In genomic region chr15:5555381-5556066, GRCm38 (mm10) we compare ENCODE assay signal across 14 mouse cellular contexts.
DNase-seq lines count a peak whose midpoint lies in the region; ATAC-seq and TF ChIP-seq lines count a peak whose summit lies in the region.
"Had no signal": no experiment of that assay in that cellular context is flagged by ENCODE, and none has a peak within 500 bp of the region (broad histone marks: within the 10 kb centered on the region; RNA-seq: fewer than 3 reads in every experiment).

No protein-coding gene starts in this region.

- H3K4me1 ChIP-seq in heart, postnatal 0 days (ENCODE audit: control insufficient read depth, insufficient read depth) = peaks cover 13% of the 10 kb centered on the region
- H3K4me1 ChIP-seq in heart, embryonic 11.5 days (ENCODE audit: control insufficient read depth, insufficient read depth, low read length) = no peaks in the 10 kb centered on the region
- no peaks in the 10 kb centered on the region for H3K4me1 ChIP-seq in liver, postnatal 0 days (ENCODE audit: insufficient read depth)
- H3K4me1 ChIP-seq: embryonic facial prominence, embryonic 13.5 days; forebrain, embryonic 13.5 days; hindbrain, embryonic 15.5 days; liver, embryonic 12.5 days; midbrain, embryonic 12.5 days had no signal

- DNase-seq in adrenal gland, postnatal 10 days = peak; percentile 37
- DNase-seq in adrenal gland, adult 18-20 months (ENCODE audit: low spot score in 2 of 2) = no peak
- peak; percentile 32 for DNase-seq in heart, postnatal 0 days (ENCODE audit: low spot score)
- DNase-seq in ovary, postnatal 14 days (ENCODE audit: low spot score) = peak; percentile 12
- DNase-seq in ovary, postnatal 36 days (ENCODE audit: low spot score) = no peak
- no peak for DNase-seq in liver, postnatal 0 days
- no peak for DNase-seq in layer of hippocampus, adult 9-10 months (ENCODE audit: low spot score)
- DNase-seq: gastrocnemius, postnatal 14 days had no signal

- H3K27me3 ChIP-seq in heart, postnatal 0 days (ENCODE audit: control insufficient read depth, insufficient read depth, low read length) = no peaks in the 10 kb centered on the region
- H3K27me3 ChIP-seq in heart, embryonic 11.5 days (ENCODE audit: control insufficient read depth, insufficient read depth, low read length) = no peaks in the 10 kb centered on the region
- no peaks in the 10 kb centered on the region for H3K27me3 ChIP-seq in liver, postnatal 0 days (ENCODE audit: insufficient read depth, low read length)
- H3K27me3 ChIP-seq: embryonic facial prominence, embryonic 13.5 days; forebrain, embryonic 13.5 days; hindbrain, embryonic 15.5 days; liver, embryonic 12.5 days; midbrain, embryonic 12.5 days had no signal

- no peak overlapping the region for H3K4me3 ChIP-seq in heart, postnatal 0 days (ENCODE audit: low read depth, low read length)
- H3K4me3 ChIP-seq in heart, embryonic 11.5 days (ENCODE audit: low read depth, low read length) = no peak overlapping the region
- no peak overlapping the region for H3K4me3 ChIP-seq in liver, postnatal 0 days (ENCODE audit: low read depth, low read length)
- H3K4me3 ChIP-seq: embryonic facial prominence, embryonic 13.5 days; forebrain, embryonic 13.5 days; hindbrain, embryonic 15.5 days; liver, embryonic 12.5 days; midbrain, embryonic 12.5 days had no signal

- no peak overlapping the region for H3K9ac ChIP-seq in heart, postnatal 0 days (replicated peaks; ENCODE audit: low read depth, low read length)
- no peak overlapping the region for H3K9ac ChIP-seq in heart, embryonic 11.5 days (ENCODE audit: low read depth, low read length)
- H3K9ac ChIP-seq in liver, postnatal 0 days (replicated peaks) = no peak overlapping the region
- H3K9ac ChIP-seq: embryonic facial prominence, embryonic 13.5 days; forebrain, embryonic 13.5 days; hindbrain, embryonic 15.5 days; liver, embryonic 12.5 days; midbrain, embryonic 12.5 days had no signal

- WGBS in heart, postnatal 0 days = 25% methylated on average over 7 of the region's 7 CpGs
- 77% methylated on average over 7 of the region's 7 CpGs for WGBS in heart, embryonic 11.5 days (ENCODE audit: insufficient replicate concordance)
- WGBS in liver, postnatal 0 days (ENCODE audit: insufficient replicate concordance) = 69% methylated on average over 7 of the region's 7 CpGs

- H3K4me2 ChIP-seq in heart, postnatal 0 days (ENCODE audit: low read depth, low read length) = no peak overlapping the region
- H3K4me2 ChIP-seq in heart, embryonic 11.5 days = no peak overlapping the region
- H3K4me2 ChIP-seq in liver, postnatal 0 days (ENCODE audit: low read depth, low read length) = no peak overlapping the region
- H3K4me2 ChIP-seq: embryonic facial prominence, embryonic 13.5 days; forebrain, embryonic 13.5 days; hindbrain, embryonic 15.5 days; liver, embryonic 12.5 days; midbrain, embryonic 12.5 days had no signal

- ATAC-seq in heart, postnatal 0 days (ENCODE audit: insufficient read depth, low read depth) = peak; percentile 51; the same call in 1 of the 2 replicates
- no peak for ATAC-seq in heart, embryonic 11.5 days (replicated peaks; ENCODE audit: insufficient number of reproducible peaks, low FRiP score, low TSS enrichment)
- ATAC-seq in liver, postnatal 0 days = no peak
- ATAC-seq: forebrain, embryonic 13.5 days; liver, embryonic 12.5 days had no signal

- H3K9me3 ChIP-seq in heart, postnatal 0 days (replicated peaks; ENCODE audit: control insufficient read depth, low read length) = no peaks in the 10 kb centered on the region
- H3K9me3 ChIP-seq in heart, embryonic 11.5 days (replicated peaks; ENCODE audit: control insufficient read depth, low read length) = no peaks in the 10 kb centered on the region
- H3K9me3 ChIP-seq in liver, postnatal 0 days (ENCODE audit: low read length) = no peaks in the 10 kb centered on the region
- H3K9me3 ChIP-seq: embryonic facial prominence, embryonic 13.5 days; forebrain, embryonic 13.5 days; hindbrain, embryonic 15.5 days; liver, embryonic 12.5 days; midbrain, embryonic 12.5 days had no signal

- no peaks in the 10 kb centered on the region for H3K36me3 ChIP-seq in heart, postnatal 0 days (replicated peaks; ENCODE audit: control insufficient read depth, insufficient read depth, low read length)
- no peaks in the 10 kb centered on the region for H3K36me3 ChIP-seq in heart, embryonic 11.5 days (ENCODE audit: control insufficient read depth, insufficient read depth, low read length)
- no peaks in the 10 kb centered on the region for H3K36me3 ChIP-seq in liver, postnatal 0 days (replicated peaks; ENCODE audit: insufficient read depth, low read length)
- H3K36me3 ChIP-seq: embryonic facial prominence, embryonic 13.5 days; hindbrain, embryonic 15.5 days; liver, embryonic 12.5 days; midbrain, embryonic 12.5 days had no signal

- peak overlapping the region; percentile 58; the same call in 1 of the 2 replicates for H3K27ac ChIP-seq in heart, postnatal 0 days (ENCODE audit: low read depth)
- H3K27ac ChIP-seq in heart, embryonic 11.5 days (ENCODE audit: low read depth, low read length) = no peak overlapping the region
- H3K27ac ChIP-seq in liver, postnatal 0 days (ENCODE audit: low read depth) = no peak overlapping the region
- H3K27ac ChIP-seq: embryonic facial prominence, embryonic 13.5 days; forebrain, embryonic 13.5 days; hindbrain, embryonic 15.5 days; liver, embryonic 12.5 days; midbrain, embryonic 12.5 days had no signal

- no peak for TF ChIP-seq CTCF in heart, postnatal 0 days (IDR thresholded peaks at IDR 0.05; ENCODE audit: low read depth)
- TF ChIP-seq CTCF in liver, postnatal 0 days (IDR thresholded peaks at IDR 0.05; ENCODE audit: low read depth) = no peak

- TF ChIP-seq EP300 in heart, postnatal 0 days (IDR thresholded peaks at IDR 0.05; ENCODE audit: low read depth) = no peak
- no peak for TF ChIP-seq EP300 in liver, postnatal 0 days (IDR thresholded peaks at IDR 0.05; ENCODE audit: low read depth)

Comparison
In these comparisons a context has a peak if more than half of its experiments do, and no peak if none do; other contexts are left out.
1. DNase-seq: peak in adrenal gland, postnatal 10 days (single experiment), heart, postnatal 0 days (single experiment) and ovary, postnatal 14 days (single experiment); none in adrenal gland, adult 18-20 months (0 of 2), ovary, postnatal 36 days (single experiment), liver, postnatal 0 days (single experiment) and layer of hippocampus, adult 9-10 months (single experiment).